Mouse (Mus musculus): ENCODE data around the gene Cox8b. TPM values are rescaled to one million over a fixed set of nuclear protein-coding genes. Genes with fewer than 3 reads are reported as not detected.

The Cox8b gene
- not detected in 2 replicates for polyA plus RNA-seq (2012; ENCODE audit: low replicate concordance)

DNA sequence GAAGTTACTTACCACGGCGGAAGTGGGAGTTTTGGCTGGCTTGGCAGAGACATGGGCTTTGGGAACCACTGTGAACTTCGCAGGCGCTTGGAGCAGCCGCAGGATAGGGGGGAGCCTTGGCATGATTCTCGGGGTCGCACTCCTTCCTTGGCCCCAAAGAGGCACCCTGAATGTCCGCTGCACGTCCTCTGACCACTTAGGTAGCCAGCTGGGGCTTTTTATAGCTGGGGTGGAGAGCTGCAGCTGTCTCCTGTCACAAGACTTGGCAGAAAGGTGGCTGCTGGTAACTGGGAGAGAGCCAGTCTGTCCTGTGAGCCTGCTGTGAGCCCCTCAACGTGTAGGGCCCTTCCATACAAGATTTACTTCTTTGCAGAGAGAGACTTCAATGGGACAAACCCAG, at the start of gene Cox8b:
TSS of gene Cox8b (minus strand) at position 227 of the 400 bp plus-strand sequence.

DNA sequence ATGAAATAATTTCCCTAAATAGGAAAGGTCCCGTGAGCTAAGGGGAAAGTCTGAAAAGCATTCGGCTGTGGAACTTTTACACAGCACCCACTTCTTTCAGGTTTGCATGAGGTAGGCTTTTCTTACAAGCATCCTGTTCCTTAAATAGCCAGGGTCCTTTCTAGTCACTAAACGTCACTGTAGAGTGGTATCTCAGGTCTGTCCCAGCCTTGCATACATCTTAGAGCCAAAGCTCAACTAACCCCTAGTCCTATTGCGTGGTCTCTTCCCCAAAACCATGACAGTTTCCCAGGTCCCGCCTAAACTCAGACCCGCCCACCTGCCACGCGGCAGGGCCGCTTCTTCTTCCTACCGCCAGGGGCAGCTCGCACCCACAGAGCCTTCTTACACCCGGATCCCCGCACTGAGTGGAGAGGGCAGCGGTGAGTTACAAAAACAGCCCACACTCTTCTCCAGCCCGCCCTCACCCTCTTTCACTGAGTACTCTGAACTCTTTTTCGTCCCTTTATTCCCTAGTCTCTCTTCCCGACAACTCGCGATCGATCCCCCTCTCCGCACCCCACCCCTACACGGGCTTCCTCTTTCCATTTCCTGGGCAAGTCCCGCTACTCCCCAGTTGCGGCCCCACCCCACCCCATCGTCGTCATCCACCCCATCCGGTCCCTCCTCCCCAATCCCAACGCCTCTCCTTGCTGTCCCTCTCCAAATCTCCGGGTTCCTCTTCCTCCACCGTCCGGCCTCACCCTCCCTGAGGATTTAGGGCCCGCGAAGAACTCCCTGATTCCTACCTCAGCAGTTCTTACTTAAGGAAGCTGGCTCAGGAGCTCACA, 41.2 kb upstream of the Cox8b start, which contains the start of gene Pgghg:
TSS of gene Pgghg (plus strand) at position 170 of the 830 bp plus-strand sequence.

DNA sequence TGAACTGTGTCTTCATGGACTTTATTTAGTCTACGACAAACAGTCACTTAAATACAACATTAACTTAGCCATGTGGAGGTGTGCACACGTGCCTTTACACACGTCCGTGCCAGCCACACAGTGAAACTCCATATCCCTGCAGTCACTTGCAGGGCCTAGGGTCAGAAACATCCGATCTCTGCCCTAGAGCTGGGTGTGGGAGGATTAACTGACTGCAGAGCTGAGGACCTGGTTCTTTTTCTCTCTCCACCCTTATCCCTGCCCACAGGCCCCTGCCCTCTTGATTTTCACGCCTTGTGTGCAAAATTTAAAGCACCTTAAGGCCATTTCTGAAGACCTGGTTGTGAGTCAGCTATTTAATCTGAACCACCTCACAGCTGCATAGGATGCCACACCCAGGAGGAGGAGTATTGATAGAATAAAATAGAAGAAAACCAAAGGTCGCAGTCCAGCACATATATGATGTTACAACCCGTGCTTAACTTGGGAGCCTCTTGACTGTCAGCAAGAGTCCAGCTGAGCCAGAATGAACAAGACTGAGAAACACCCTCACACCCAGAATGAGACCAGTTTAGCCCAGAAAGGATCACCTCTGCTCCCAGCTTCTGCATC, 20.3 kb upstream of the Cox8b start, which contains the start of gene Nlrp6:
TSS of gene Nlrp6 (plus strand) at position 485 of the 612 bp plus-strand sequence.

DNA sequence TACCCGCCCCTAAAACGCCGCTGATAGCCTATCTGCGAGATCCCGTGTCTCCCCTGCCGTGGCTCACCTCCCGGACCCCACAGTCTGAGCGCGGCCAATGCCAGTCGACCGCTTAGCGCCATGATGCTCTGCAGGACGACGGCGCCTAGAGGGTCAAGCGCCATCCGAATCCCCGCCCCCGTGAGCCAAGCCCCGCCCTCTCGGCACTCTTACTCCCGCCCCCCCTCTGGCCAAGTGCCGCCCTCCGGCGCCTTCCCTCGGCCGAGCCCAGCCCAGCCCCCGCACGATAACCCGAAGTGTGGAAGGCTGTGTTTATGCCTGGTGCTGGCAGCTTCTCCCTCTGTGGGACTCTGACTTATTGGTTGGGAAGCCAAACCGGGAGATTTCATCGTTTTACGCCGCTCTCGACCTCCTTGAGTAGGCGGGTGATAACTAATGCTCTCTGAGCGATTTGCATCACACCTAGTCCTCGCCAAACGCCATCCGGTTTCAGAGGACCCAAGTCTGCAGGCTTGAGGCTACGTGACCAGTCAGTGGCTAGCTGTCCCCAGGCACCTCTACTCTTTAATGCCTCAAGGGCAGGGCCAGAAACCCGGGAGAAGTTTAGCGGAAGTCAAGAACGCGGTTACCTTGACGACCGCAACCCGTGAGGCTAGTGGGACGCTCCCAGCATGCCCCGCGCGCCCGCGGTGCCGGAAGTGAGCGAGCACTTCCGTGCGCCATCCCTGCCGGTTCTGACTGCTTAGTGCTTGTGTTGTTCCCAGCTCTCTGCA, 18.4 kb downstream of the Cox8b start, which contains the start of the genes Psmd13 and Sirt3:
TSS of gene Psmd13 (plus strand) at position 273 of the 773 bp plus-strand sequence.
TSS of gene Sirt3 (minus strand) at position 614 of the 773 bp plus-strand sequence.

DNA sequence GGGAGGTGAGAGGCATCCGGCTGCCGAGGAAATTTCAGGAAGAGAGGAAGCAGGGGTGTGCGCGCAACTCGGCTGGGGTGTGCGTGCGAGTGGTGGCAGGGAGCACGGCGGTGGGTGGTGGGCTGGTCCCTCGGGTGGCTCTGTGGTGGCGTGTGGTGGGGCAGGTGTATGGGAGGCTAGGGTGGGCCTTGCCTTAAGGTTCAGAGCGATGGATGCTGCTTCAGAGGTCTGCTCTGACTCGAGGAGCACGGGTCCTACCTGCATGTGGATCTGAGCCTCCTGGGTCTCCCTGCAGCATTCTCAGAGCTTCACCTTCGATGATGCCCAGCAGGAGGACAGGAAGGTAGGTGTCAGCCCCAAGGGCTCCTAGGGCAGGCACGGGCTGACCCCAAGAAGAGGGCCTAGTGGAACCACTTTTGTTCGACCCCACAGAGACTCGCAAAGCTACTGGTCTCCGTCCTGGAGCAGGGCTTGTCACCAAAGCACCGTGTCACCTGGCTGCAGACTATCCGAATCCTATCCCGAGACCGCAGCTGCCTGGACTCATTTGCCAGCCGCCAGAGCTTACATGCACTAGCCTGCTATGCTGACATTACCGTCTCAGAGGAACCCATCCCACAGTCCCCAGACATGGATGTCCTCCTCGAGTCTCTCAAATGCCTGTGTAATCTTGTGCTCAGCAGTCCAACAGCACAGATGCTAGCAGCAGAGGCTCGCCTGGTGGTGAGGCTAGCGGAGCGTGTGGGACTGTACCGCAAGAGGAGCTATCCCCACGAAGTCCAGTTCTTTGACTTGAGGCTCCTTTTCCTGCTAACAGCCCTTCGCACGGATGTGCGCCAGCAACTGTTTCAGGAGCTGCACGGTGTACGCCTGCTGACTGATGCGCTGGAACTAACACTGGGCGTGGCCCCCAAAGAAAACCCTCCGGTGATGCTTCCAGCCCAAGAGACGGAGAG, 42.4 kb downstream of the Cox8b start, which contains the start of gene Bet1l:
TSS of gene Bet1l (minus strand) at position 28 of the 956 bp plus-strand sequence.

DNA sequence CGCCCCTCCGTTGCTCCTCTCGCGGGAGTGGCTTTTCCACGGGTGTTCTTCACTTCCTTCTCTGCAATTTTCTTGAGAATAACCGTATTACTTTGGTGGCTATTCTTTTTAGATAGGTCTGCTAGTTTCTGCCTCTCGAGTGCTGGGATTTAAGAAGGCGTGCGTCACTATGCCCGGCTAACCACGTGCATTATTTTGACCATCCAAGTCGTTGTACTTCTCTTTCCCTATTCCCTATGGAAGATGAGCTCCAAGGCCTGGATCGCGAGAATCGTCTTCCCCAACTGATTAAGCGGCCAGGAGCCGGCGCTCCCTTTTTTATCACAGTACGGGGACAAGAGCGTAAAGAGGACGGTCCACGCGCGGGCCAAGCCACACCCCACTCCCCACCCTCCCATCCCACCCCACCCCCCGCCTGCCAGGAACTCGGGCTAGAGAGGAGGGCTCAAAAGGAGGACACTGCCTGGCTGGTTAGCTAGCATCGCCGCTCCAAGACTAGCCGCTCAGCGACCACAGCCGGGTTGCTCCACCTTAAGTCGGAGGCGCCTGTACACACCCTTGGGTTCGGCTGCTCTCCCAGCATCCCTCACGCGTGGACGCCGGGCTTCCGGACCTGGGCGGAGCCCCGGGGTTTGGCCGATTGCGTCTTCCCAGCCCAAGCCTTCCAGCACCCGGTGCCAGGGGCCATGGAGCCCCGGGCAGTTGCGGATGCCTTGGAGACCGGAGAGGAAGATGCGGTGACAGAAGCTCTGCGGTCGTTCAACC, 43.3 kb downstream of the Cox8b start, which contains the start of gene Ric8a:
TSS of gene Ric8a (plus strand) at position 173 of the 765 bp plus-strand sequence.

DNA sequence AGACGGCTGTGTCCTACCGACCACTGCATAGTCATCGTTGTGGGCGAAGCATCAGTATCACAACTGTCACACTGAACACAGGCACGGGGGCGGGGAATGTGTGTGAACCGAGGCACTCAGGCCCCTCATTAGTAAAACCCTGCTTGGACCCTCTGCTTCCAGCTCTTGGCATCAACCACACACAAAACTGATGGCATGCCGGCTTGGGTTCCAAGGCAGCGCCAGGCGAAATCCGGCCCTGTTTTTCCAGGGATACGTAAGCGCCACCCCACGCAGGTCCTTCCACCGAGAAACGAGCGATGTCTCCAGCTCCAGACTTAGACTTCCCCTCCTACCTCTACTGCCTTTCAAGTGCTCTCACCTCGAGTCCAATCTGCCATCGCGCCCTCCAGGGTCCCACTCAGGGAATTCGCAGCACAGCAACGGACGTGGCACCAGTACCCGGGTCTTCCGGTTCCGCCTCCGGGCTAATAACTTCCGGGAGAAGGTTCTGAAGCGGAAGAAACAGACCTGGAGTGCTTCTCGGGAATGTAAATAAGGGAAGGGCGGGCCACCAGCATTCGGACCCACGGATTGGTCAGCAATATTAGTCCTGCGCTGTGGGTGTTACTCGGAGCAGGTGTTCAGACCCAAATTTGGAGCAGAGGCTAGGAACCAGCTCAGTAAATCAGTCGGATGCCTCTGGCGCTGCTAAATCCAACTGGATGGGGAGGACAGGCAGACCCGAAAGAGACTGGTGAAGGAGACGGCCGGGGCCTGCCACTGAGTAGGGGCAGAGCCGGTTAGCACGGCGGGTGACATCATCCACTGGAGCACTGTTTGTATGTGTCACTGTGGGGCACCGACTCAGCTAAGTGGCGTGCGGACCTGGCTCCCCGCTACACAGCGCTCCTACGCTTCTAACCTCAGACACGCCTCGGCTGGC, 44.1 kb downstream of the Cox8b start, which contains the start of gene Gm45785:
TSS of gene Gm45785 (minus strand) at position 472 of the 925 bp plus-strand sequence.

Other genes with a start within 250 kb of the Cox8b start
- gene Olfr539, start 240.5 kb downstream of the Cox8b start, polyA plus RNA-seq (2012; ENCODE audit: low replicate concordance): not detected in 2 replicates
- gene Olfr45, start 218.5 kb downstream of the Cox8b start, polyA plus RNA-seq (2012; ENCODE audit: low replicate concordance): not detected in 2 replicates
- gene Olfr541, start 203.2 kb downstream of the Cox8b start, polyA plus RNA-seq (2012; ENCODE audit: low replicate concordance): not detected in 2 replicates
- gene Cyp2e1, start 136.7 kb downstream of the Cox8b start, polyA plus RNA-seq (2012; ENCODE audit: low replicate concordance): not detected in 2 replicates
- not detected in 2 replicates for gene Syce1, start 112.6 kb downstream of the Cox8b start, polyA plus RNA-seq (2012; ENCODE audit: low replicate concordance)
- not detected in 2 replicates for gene Zfp941, start 78.3 kb downstream of the Cox8b start, polyA plus RNA-seq (2012; ENCODE audit: low replicate concordance)
- gene Urah, start 65.4 kb downstream of the Cox8b start, polyA plus RNA-seq (2012; ENCODE audit: low replicate concordance): not detected in 2 replicates
- not detected in 2 replicates for gene Scgb1c1, start 54.9 kb downstream of the Cox8b start, polyA plus RNA-seq (2012; ENCODE audit: low replicate concordance)
- gene Odf3, start 52.6 kb downstream of the Cox8b start, polyA plus RNA-seq (2012; ENCODE audit: low replicate concordance): not detected in 2 replicates
- not detected in 2 replicates for gene Gm45785, start 44.1 kb downstream of the Cox8b start, polyA plus RNA-seq (2012; ENCODE audit: low replicate concordance)
- 59.0 and 60.4 TPM in 2 replicates for gene Ric8a, start 43.5 kb downstream of the Cox8b start, polyA plus RNA-seq (2012; ENCODE audit: low replicate concordance)
- 1.6 and 5.5 TPM in 2 replicates for gene Bet1l, start 42.9 kb downstream of the Cox8b start, polyA plus RNA-seq (2012; ENCODE audit: low replicate concordance)
- gene Psmd13, start 18.5 kb downstream of the Cox8b start, polyA plus RNA-seq (2012; ENCODE audit: low replicate concordance): 24.5 and 69.2 TPM in 2 replicates
- 32.7 and 37.1 TPM in 2 replicates for gene Sirt3, start 18.1 kb downstream of the Cox8b start, polyA plus RNA-seq (2012; ENCODE audit: low replicate concordance)
- gene Nlrp6, start 20.5 kb upstream of the Cox8b start, polyA plus RNA-seq (2012; ENCODE audit: low replicate concordance): not detected in 2 replicates
- gene Pgghg, start 40.9 kb upstream of the Cox8b start, polyA plus RNA-seq (2012; ENCODE audit: low replicate concordance): 8.1 and 14.9 TPM in 2 replicates
- gene Ifitm5, start 49.8 kb upstream of the Cox8b start, polyA plus RNA-seq (2012; ENCODE audit: low replicate concordance): 0.58 TPM in 1 of 2 replicates, not detected in the other
- not detected in 2 replicates for gene Gm45717, start 55.5 kb upstream of the Cox8b start, polyA plus RNA-seq (2012; ENCODE audit: low replicate concordance)
- gene Ifitm2, start 55.5 kb upstream of the Cox8b start, polyA plus RNA-seq (2012; ENCODE audit: low replicate concordance): 14.4 and 81.4 TPM in 2 replicates
- gene Ifitm1, start 66.8 kb upstream of the Cox8b start, polyA plus RNA-seq (2012; ENCODE audit: low replicate concordance): 1.1 and 10.3 TPM in 2 replicates
- gene Ifitm3, start 110.3 kb upstream of the Cox8b start, polyA plus RNA-seq (2012; ENCODE audit: low replicate concordance): 12.1 and 15.1 TPM in 2 replicates
- 0.77 TPM in 1 of 2 replicates, not detected in the other for gene Ifitm6, start 117.5 kb upstream of the Cox8b start, polyA plus RNA-seq (2012; ENCODE audit: low replicate concordance)
- gene Gm17387, start 128.7 kb upstream of the Cox8b start, polyA plus RNA-seq (2012; ENCODE audit: low replicate concordance): not detected in 2 replicates
- gene B4galnt4, start 160.7 kb upstream of the Cox8b start, polyA plus RNA-seq (2012; ENCODE audit: low replicate concordance): 2.6 and 3.4 TPM in 2 replicates
- 5.0 and 6.6 TPM in 2 replicates for gene Pkp3, start 177.8 kb upstream of the Cox8b start, polyA plus RNA-seq (2012; ENCODE audit: low replicate concordance)
- 10.6 and 20.3 TPM in 2 replicates for gene Sigirr, start 200.1 kb upstream of the Cox8b start, polyA plus RNA-seq (2012; ENCODE audit: low replicate concordance)
- gene Ano9, start 217.4 kb upstream of the Cox8b start, polyA plus RNA-seq (2012; ENCODE audit: low replicate concordance): 0.30 TPM in 1 of 2 replicates, not detected in the other
- gene Ptdss2, start 221.9 kb upstream of the Cox8b start, polyA plus RNA-seq (2012; ENCODE audit: low replicate concordance): 172 and 234 TPM in 2 replicates

Measured in leukemia stem cell, adult 10-12 weeks (primary cell).